Comparison of ENCODE assay signal across 9 mouse cellular contexts in the genomic region with DNA sequence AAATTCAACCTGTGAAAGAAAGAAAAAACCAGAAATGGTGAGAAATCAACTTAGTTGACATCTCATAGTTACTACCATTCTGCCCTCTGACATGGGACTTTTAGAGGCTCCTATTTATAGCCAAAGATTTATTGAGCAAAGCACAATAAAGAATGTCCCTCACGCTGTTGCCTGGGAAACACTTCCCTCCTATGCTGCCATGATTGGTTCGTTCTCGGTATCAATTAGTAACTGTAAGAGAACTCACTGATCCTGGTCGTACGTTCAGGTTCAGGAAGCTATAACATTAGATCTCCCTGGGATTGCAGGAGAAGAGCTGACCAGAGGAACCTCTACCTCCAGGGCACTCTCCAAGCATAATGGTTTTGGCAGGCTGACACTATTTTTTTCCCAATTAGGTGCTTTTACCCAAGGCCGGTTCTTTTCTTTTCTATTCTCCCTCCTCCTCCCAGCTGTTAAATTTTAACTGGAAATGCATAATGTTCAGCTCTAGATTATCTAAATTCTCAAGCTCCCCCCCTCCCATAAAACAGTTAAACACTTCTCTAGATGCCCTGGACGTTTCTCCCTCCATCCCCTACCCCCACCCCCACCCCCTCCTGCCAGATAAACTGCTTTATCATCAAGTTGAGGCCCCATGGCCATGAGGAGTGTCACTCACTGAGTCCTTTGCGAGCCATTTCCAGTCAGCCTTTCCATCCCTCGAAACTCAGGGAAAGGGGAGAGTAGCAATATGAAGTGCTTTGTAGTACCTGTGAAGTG.
DNase-seq lines count a peak whose midpoint lies in the region; ATAC-seq lines count a peak whose summit lies in the region.
"Had no signal": no experiment of that assay in that cellular context is flagged by ENCODE, and none has a peak within 500 bp of the region (broad histone marks: within the 10 kb centered on the region; RNA-seq: fewer than 3 reads in every experiment).

No protein-coding gene starts in this region.

- no peaks in the 10 kb centered on the region for H3K27me3 ChIP-seq in liver, embryonic 12.5 days (replicated peaks)
- H3K27me3 ChIP-seq in forebrain, embryonic 16.5 days (replicated peaks; ENCODE audit: control insufficient read depth, insufficient read depth, low read length): no peaks in the 10 kb centered on the region
- H3K27me3 ChIP-seq in intestine, embryonic 14.5 days (replicated peaks; ENCODE audit: control insufficient read depth, insufficient read depth, low read length): no peaks in the 10 kb centered on the region
- no peaks in the 10 kb centered on the region for H3K27me3 ChIP-seq in neural tube, embryonic 12.5 days (replicated peaks)
- H3K27me3 ChIP-seq: embryonic facial prominence, embryonic 13.5 days had no signal

- H3K4me2 ChIP-seq in liver, embryonic 12.5 days: peak overlapping the region; percentile 41
- peak overlapping the region; percentile 37 for H3K4me2 ChIP-seq in forebrain, embryonic 16.5 days (ENCODE audit: low read length)
- H3K4me2 ChIP-seq in intestine, embryonic 14.5 days (ENCODE audit: low read length): peak overlapping the region; percentile 12
- H3K4me2 ChIP-seq in neural tube, embryonic 12.5 days (replicated peaks): peak overlapping the region; percentile 36
- H3K4me2 ChIP-seq: embryonic facial prominence, embryonic 13.5 days had no signal

- no peaks in the 10 kb centered on the region for H3K9me3 ChIP-seq in liver, embryonic 12.5 days (replicated peaks)
- no peaks in the 10 kb centered on the region for H3K9me3 ChIP-seq in forebrain, embryonic 16.5 days (ENCODE audit: control insufficient read depth, low read length)
- H3K9me3 ChIP-seq in intestine, embryonic 14.5 days (ENCODE audit: control insufficient read depth, low read length): no peaks in the 10 kb centered on the region
- no peaks in the 10 kb centered on the region for H3K9me3 ChIP-seq in neural tube, embryonic 12.5 days
- H3K9me3 ChIP-seq: embryonic facial prominence, embryonic 13.5 days had no signal

- peaks cover 20% of the 10 kb centered on the region for H3K4me1 ChIP-seq in liver, embryonic 12.5 days
- peaks cover 14% of the 10 kb centered on the region for H3K4me1 ChIP-seq in forebrain, embryonic 16.5 days (replicated peaks; ENCODE audit: control insufficient read depth, insufficient read depth, low read length)
- no peaks in the 10 kb centered on the region for H3K4me1 ChIP-seq in intestine, embryonic 14.5 days (replicated peaks; ENCODE audit: control insufficient read depth, insufficient read depth, low read length)
- H3K4me1 ChIP-seq in neural tube, embryonic 12.5 days: peaks cover 23% of the 10 kb centered on the region
- H3K4me1 ChIP-seq: embryonic facial prominence, embryonic 13.5 days had no signal

- H3K36me3 ChIP-seq in liver, embryonic 12.5 days: no peaks in the 10 kb centered on the region
- no peaks in the 10 kb centered on the region for H3K36me3 ChIP-seq in forebrain, embryonic 16.5 days (ENCODE audit: control insufficient read depth, insufficient read depth)
- H3K36me3 ChIP-seq in intestine, embryonic 14.5 days (ENCODE audit: control insufficient read depth, insufficient read depth, low read length): no peaks in the 10 kb centered on the region
- no peaks in the 10 kb centered on the region for H3K36me3 ChIP-seq in neural tube, embryonic 12.5 days
- H3K36me3 ChIP-seq: embryonic facial prominence, embryonic 13.5 days had no signal

- no peak overlapping the region for H3K4me3 ChIP-seq in liver, embryonic 12.5 days
- no peak overlapping the region for H3K4me3 ChIP-seq in forebrain, embryonic 16.5 days (replicated peaks; ENCODE audit: low read length)
- no peak overlapping the region for H3K4me3 ChIP-seq in intestine, embryonic 14.5 days (ENCODE audit: low read depth, low read length)
- no peak overlapping the region for H3K4me3 ChIP-seq in neural tube, embryonic 12.5 days
- H3K4me3 ChIP-seq: embryonic facial prominence, embryonic 13.5 days had no signal

- no peak for DNase-seq in liver
- DNase-seq in intestine, embryonic 14.5 days (ENCODE audit: low spot score): no peak
- no peak for DNase-seq in thymus, postnatal 36 days
- DNase-seq in left cerebral cortex, adult 11 months (ENCODE audit: low spot score): no peak
- DNase-seq: thymus, postnatal 14 days had no signal

- ATAC-seq in liver, embryonic 12.5 days: no peak
- peak; percentile 52 for ATAC-seq in forebrain, embryonic 16.5 days
- no peak; the same call in 1 of the 2 replicates for ATAC-seq in intestine, embryonic 14.5 days (replicated peaks; ENCODE audit: low FRiP score, low TSS enrichment, low read depth)
- peak; percentile 73 for ATAC-seq in neural tube, embryonic 12.5 days (ENCODE audit: low FRiP score, low read depth)

- H3K27ac ChIP-seq in liver, embryonic 12.5 days: no peak overlapping the region
- no peak overlapping the region for H3K27ac ChIP-seq in forebrain, embryonic 16.5 days (ENCODE audit: low read length)
- H3K27ac ChIP-seq in intestine, embryonic 14.5 days (ENCODE audit: low read depth): no peak overlapping the region
- H3K27ac ChIP-seq in neural tube, embryonic 12.5 days: no peak overlapping the region
- H3K27ac ChIP-seq: embryonic facial prominence, embryonic 13.5 days had no signal

- 34% methylated on average over 9 of the region's 9 CpGs for WGBS in liver, embryonic 12.5 days (ENCODE audit: insufficient replicate concordance)
- WGBS in forebrain, embryonic 16.5 days: 13% methylated on average over 9 of the region's 9 CpGs
- WGBS in intestine, embryonic 14.5 days: 32% methylated on average over 9 of the region's 9 CpGs
- 8% methylated on average over 9 of the region's 9 CpGs for WGBS in neural tube, embryonic 12.5 days

- no peak overlapping the region for H3K9ac ChIP-seq in liver, embryonic 12.5 days
- H3K9ac ChIP-seq in forebrain, embryonic 16.5 days (replicated peaks; ENCODE audit: low read depth, low read length): no peak overlapping the region
- no peak overlapping the region for H3K9ac ChIP-seq in intestine, embryonic 14.5 days (ENCODE audit: low read length)
- H3K9ac ChIP-seq in neural tube, embryonic 12.5 days: no peak overlapping the region
- H3K9ac ChIP-seq: embryonic facial prominence, embryonic 13.5 days had no signal

Comparison
In these comparisons a context has a peak if more than half of its experiments do, and no peak if none do; other contexts are left out.
1. ATAC-seq: peak in forebrain, embryonic 16.5 days (single experiment) and neural tube, embryonic 12.5 days (single experiment); none in liver, embryonic 12.5 days (single experiment) and intestine, embryonic 14.5 days (single experiment).
2. Peak in every context shown above with its lines, with median percentiles within 50 percentile points of each other: H3K4me2 ChIP-seq.